Mouse (Mus musculus): ENCODE measurements around the gene Msantd1. TPM values are rescaled to one million over a fixed set of nuclear protein-coding genes. Genes with fewer than 3 reads are reported as not detected.

Msantd1 gene
- total RNA-seq, 2 experiments from 2014 or later: 4.5 TPM; not detected in 1

DNA sequence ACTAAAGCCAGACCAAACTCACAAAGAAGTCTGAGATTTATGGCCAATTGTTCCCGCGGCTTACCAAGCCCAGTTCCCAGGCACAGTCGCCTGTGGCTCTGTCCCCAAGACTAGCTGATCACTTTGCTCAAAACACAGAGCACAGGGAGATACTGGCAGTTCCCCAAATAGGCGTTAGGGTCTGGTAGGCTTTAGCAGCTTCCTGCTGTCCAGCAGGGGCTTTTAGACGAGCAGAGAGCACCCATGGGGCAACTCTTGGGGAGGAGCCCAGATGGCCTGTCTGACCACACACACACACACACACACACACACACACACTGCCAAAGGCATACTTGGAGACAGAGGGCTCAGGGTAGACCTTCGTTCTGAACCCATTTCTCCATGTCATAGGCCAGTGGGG is 14.7 kb downstream of the Msantd1 start:
- ATAC-seq (replicated peaks; ENCODE audit: low FRiP score, low TSS enrichment, poor library complexity, severe bottlenecking): no peak

DNA sequence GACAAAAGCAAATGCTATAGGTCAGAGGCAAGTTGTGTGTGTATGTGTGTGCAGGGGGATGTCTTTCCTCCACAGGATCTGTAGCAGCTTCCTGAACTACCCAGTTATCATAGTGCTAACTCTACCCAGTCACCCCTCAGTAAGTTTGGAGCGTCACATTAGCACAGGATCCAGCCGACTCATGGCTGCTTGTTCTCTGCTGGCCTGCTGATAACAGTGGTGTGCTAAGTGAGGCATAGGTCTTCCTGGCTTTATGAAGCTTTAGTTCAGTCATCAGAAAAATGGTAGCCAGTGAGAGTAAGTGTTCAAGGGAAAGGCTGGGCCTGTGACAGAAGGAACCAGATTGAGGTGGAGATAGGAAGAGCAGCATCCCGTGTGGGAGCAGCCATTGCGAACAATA is 16.1 kb downstream of the Msantd1 start:
- peak; percentile 76 for ATAC-seq (replicated peaks; ENCODE audit: low FRiP score, low TSS enrichment, poor library complexity, severe bottlenecking)

DNA sequence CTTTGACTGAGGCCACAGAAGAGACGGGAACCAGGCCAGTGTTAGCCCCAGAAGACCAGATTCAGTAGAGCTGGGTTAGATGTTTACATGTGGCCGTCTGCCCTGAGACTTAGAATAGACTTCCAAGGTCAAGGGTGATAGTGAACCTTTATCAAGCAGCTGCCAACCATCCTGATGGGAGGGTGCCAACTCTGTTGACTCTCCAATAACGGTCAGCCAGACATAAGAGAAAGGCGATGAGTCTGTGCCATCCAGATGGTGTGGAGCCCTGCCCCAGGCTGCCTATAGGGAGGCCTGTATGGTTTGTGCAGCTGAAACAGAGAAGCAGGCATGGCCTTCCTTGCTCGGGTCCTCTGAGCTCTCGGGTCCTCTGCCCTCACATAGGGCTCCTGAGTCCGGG is 16.7 kb downstream of the Msantd1 start:
- ATAC-seq (replicated peaks; ENCODE audit: low FRiP score, low TSS enrichment, poor library complexity, severe bottlenecking): peak; percentile 80

DNA sequence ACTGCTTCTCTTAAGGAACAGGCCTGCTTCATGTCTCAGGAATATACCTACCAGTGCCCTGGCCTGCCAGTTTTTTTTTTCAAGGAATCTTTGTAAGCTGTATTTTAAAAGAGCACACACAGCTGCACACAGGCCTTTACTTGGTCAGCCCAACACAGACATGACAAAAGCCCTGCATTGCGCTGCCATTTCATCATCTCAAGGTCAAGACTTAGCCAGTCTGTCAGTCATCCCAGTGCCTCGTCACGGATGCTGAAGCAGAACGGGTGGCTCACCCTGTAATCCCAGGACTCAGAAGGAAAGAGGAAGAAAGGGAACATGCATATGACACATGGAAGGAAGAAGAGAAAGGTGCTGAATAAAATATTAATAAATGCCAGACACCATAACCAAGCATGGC is 19.8 kb downstream of the Msantd1 start:
- no peak for ATAC-seq (replicated peaks; ENCODE audit: low FRiP score, low TSS enrichment, poor library complexity, severe bottlenecking)

DNA sequence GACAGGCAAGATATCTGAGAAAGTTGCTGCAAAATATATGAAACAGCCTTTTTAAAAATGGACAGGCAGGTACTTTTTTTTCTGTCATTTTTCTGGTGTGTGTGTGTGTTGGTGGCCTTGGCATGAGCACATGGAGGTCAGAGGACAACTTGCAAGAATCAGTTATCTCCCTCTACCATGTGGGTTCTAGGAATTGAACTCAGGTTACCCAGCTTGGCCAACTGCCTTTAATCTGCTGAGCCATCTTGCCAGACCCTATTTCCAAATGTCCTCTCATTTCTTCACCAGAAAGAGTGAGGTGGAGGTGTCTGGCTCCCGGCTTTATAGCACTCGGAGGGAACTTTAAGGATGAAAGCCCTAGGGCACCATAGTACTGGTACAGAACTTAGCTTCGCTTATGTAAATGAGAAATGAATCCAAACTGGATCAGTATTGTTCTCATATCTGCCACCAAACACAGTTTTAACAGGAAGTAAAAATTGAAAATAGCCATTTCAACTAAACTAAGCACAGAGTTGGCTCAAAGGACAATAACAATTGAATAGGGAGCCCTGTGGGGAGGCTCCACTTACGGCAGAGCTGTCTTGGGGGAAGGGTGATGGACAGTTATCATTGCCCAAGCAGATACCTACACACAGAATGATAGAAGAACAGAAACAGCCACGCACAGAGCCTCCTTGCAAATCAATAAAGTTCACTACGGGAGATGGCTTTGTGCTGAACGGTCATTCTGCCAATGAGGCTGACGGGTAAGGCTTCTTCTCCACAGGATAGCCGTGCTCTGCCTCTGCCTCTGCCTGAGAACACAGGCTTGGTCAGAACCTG is 22.6 kb downstream of the Msantd1 start:
- peak; percentile 73 for ATAC-seq (replicated peaks; ENCODE audit: low FRiP score, low TSS enrichment, poor library complexity, severe bottlenecking)

DNA sequence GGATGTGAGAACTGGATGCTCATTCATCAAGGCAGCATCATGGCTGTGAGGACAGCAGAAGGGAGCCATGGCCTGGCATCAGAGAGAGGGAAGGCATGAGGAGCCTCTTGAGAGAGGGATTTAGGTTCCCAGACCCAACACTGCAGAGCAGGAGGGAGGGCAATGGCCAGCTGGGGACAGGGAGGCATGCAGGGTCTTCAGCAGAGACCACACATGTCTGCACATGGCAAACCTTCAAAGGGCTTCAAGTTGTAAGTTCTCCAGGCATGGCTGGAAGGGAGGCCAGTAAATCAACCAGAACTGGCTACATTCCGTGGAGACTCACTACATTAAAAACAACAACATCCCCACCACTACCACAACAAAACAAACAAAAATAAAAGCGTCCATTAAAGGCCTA is 23.3 kb downstream of the Msantd1 start:
- ATAC-seq (replicated peaks; ENCODE audit: low FRiP score, low TSS enrichment, poor library complexity, severe bottlenecking): no peak

DNA sequence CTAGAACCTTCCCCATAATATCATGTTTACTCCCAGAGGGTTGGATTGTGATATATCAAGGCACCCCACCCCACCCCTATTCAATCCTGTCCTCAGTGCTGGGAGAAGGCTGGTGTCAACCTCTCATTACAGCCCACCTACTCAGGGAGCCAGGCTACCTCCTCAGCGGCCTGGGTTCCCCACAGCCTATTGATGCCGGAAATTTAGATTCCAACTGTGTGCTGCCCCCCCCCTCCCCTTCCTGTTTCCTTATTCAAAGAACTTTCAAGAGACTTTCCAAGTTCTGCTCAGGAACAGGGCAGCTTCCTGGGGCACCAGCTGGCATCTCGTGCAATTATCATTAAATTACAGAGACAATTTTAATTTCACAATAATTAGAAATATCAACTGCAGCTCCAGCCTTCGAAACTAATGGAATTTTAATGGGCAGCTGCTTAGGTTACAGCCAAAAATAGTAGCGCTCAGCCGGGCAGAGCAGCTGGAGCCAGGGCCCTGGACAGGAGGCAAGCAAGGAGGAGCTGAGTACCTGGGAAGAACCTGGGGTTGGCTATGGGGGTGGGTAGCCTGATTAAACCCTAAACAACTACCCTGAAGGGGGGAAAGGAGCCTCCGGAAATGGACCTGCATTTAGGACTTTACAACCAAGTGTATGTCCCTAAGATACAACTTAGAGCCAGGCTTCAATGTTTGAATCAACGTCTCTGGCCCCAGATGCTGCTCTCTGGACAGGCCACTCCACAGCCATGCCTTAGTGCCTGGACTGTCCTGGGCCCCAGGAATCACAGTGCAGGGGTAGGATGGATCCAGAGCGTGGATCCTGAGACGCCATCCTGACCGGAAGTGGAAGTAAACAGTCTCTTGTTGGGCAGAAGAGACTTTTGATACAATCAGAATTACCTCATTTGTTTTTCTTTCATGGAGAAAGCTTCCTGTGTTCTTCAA is 24.0 kb downstream of the Msantd1 start:
- ATAC-seq (replicated peaks; ENCODE audit: low FRiP score, low TSS enrichment, poor library complexity, severe bottlenecking): no peak

DNA sequence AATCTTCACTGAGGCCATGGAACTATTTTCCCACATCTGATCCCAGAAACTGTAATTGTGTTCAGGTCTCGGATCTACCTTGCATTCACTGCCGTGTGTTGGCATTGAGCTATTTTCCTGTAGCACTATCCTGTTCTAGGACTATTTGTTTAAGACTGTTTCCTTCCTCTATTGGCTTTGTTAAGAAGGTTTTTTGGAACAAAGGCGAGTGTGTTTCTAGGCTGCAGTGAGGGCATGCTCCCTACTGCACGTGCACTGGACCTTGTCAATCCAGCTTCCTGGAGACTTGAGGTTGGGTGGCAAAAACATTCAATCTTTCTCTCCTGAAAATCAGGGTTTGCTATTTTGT is 24.6 kb downstream of the Msantd1 start:
- ATAC-seq (replicated peaks; ENCODE audit: low FRiP score, low TSS enrichment, poor library complexity, severe bottlenecking): no peak

DNA sequence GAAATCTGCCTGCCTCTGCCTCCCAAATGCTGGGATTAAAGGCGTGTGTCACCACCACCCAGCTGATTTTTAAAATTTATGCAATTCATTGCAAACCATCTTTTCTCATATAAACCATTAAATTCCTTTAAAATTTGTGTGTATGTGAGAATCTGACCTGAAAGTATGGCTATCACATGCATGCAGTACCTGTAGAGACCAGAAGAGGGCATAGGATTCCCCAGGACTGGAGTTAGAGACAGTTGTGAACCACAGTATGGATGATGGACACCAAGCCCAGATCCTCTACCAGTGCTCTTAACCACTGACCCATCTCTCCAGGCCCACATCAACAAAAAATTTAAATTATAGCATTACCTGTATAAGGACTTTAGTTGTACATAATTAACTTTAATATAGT is 25.6 kb downstream of the Msantd1 start:
- ATAC-seq (replicated peaks; ENCODE audit: low FRiP score, low TSS enrichment, poor library complexity, severe bottlenecking): no peak

DNA sequence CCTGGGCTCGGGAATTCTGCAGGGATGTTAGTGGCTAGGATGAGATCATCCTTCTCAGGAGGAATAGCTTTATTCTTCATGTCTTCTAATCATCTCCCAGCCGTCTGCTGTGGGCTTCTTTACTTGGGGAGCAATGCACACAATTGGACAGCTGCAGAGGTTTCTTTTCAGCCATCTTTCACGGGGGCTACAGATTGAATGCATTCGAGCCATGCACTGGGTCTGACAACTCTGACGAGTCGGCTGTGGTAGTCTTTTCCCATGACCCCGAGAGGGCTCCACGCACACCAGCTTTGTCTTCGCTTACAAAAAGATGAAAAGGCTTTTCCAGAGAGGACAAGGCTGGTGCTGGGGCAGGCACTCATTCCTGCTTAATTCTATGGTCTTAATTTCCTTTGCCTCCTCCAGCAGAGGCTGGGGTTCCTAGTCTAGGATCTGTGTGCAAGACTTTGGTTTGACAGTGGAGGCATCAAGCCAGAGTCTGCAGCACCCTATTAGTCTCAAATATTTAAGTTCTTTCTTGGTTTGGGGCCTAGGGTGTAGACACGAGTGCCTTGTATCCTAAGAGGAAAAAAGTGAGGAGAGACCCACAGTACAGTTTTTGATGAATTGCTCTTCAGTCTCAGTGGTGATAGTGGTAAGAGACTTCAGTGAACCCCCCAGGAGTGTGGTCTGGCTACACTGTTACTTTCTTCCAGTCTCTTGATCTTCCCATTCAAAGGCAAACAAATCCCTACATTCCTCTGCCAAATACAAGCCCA is 34.1 kb downstream of the Msantd1 start:
- ATAC-seq (replicated peaks; ENCODE audit: low FRiP score, low TSS enrichment, poor library complexity, severe bottlenecking): no peak

DNA sequence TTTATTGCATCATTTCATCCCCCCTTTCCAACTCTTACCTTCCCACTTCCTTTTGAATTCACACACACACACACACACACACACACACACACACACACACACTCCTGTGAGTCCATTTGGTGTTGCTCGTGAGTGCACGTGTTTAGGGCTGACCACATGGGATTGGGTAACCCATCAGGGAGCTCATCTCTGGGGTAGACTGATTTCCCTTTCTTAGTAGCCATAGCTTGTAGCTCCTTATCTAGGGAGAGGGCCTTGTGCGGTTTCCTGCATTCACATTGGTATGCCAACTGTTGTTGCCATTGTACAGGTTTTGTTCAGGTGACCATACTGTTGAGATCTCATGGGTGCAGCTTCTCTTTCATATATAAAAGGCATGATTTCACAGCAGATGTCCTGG is 35.6 kb downstream of the Msantd1 start:
- ATAC-seq (replicated peaks; ENCODE audit: low FRiP score, low TSS enrichment, poor library complexity, severe bottlenecking): peak; percentile 78

DNA sequence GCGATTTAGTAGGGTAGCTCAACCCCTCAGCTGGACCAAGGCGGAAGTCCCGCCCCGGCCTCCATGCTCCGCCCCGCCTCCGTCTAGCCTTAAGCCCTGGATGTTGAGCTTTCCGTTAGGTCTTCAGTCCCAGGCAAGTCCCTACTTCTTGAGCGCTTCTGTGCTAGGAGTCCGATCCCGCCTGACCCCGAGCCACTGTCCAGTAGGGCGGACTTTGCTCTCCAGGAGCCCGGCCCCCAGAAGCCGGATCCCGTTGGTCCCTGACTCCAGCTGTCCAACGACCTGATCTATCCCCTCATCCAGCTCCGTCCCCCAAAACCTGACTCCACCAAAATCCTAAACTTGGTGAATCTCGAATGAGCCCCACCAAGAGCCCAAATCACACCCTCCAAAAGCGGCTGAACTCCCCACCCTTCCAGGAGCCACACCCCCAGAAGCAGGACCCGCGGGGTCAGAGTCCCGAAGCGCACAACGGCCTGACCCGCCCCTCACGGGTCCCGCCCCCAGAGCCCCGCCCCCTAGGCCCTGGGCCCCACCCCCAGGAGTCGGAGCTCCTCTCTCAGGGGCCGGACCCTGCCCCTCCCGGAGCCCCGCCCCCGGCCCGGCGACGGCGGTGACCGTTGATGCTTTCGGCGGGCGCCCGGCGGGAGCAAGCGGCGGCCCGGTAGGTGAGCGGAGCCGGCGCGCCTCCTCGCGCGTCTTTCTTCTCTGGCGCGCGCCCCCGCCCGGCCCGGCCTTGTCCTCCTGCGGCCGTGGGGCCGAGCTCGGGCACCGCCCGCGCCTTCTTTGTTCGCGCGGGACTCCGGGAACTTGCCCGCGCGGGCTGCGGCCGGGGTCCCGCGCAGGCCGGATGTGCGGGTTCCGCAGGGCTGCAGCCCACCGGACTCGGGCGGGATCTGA is 41.3 kb downstream of the Msantd1 start, which contains the start of gene Rgs12:
Gene Rgs12, plus strand, starts transcription at position 585 of the 900 bp plus-strand sequence.
- peak; percentile 84 for ATAC-seq (replicated peaks; ENCODE audit: low FRiP score, low TSS enrichment, poor library complexity, severe bottlenecking)

DNA sequence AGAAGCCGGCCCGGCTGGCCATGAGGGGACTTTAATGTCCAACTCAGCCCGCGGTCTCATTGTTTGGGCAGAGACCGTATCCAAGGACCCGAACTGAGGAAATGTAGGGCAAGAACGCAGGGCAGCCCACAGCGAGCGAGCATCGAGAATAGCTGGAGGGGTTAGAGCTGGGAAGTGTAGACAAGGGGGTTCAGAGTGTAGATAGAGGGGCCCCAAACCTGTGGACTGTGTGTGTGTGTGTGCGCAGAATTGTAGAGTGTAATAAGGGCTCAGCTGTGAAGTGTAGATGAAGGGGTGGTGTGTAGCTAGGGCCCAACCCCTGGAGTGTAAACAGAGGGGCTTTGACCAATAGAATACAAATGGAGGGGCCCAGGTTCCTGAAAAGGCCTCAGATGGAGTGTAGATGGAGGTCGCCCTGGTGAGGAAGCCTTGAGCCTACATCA is 42.0 kb downstream of the Msantd1 start:
- ATAC-seq (replicated peaks; ENCODE audit: low FRiP score, low TSS enrichment, poor library complexity, severe bottlenecking): no peak

DNA sequence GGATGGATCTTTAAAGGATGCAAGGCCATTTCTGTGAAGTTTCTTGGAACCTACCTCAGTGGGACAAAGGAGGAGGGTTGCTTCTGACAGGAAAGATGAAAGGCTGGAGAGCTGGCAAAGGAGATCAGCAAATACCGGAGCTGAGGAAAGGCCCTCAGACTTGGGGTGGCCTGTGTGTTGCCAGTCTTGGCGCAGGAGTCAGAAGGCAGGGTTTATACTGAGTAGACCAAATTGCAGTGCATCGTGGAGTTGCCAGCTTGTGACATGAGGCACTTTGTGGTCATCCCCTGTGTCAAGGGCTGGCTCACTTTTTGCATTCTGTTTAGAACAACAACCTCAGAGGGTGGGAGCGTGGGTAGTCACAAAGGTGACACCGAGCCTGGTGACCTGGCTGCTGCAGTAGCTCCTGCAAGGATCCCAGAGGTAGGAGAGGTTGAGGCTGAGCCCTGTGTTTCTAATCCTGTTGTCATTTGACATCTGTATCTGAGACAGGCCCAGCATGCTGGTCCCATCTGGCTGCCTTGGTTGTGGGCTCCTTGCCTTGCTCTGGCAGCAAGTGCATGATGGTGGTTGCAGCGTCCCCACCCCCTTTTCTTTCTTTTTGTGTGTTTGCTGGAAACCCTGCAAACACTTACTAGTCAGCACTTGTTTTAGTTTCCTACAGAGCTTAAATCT is 42.8 kb downstream of the Msantd1 start:
- no peak for ATAC-seq (replicated peaks; ENCODE audit: low FRiP score, low TSS enrichment, poor library complexity, severe bottlenecking)

DNA sequence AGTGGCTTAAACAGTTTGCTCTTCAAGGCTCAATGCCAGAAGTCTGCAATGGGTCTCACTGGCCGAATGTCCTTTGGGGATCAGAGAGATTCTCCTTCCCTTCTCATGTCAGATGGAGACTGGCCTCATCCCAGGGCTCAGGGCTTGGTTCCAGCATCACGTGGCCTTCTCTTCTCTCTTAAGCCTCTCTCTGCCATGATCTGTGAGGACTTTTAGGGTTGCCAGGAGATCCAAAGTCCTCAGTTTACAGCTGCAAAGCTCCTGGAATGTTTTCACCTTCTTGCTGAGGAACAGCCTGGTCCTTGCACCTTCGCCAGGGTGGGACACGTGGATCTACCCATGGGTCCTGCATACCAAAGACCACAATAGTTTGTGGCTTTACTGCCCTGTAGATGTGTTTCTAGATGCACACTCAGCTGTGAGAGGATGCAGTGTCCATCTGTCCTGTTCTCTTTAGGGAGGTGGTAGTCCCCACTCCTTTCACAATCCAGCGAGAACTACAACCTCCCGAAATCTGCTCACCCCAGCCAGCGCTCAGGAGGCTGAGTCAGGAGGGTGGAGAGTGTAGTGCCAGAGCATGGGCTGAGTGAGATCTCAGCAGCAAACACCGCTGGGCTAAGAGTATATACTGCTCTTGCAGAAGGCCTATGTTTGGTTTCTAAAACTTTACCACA is 43.5 kb downstream of the Msantd1 start:
- ATAC-seq (replicated peaks; ENCODE audit: low FRiP score, low TSS enrichment, poor library complexity, severe bottlenecking): no peak

DNA sequence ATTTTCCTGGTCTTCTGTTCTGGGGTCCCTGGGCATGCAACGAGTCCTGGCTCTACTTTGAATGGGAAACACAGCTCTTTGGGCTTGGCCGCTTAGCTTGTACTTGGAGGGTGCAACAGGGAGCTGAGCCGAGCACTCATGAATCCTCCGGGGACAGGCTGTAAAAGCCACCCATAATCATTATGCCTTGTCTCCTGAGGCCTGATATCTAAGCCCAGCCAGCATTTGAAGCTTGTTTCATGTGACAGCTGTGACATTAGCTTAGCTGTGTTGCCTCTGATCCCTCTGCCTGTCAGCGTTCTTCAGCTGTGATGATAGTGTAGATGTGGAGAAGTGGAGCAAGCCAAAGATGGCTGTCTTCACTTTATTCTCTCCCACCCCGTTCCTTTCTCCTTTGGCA is 46.7 kb downstream of the Msantd1 start:
- 0 out of 2 replicates have a peak, but pooled peaks have one; percentile 13 for ATAC-seq (replicated peaks; ENCODE audit: low FRiP score, low TSS enrichment, poor library complexity, severe bottlenecking)

DNA sequence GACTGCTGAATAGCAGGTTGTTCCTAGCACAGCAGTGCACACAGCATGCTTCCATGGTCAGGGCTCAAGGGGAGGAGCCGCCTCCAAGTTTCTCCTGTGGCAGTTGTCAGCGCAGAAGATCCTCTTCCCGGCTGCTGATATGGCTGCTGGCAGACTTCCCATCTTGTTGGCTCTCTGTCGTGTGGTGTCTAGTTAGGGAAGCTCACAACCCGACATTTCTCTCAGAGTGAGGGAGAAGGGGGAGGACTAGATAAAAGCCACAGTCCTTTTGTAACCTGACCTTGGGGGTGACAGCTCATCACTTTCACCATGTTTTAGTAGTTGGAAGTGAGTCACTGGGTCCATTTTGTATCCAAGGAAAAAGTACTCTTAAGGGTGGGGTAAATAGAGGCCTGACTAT is 47.8 kb downstream of the Msantd1 start:
- peak; percentile 47 for ATAC-seq (replicated peaks; ENCODE audit: low FRiP score, low TSS enrichment, poor library complexity, severe bottlenecking)

DNA sequence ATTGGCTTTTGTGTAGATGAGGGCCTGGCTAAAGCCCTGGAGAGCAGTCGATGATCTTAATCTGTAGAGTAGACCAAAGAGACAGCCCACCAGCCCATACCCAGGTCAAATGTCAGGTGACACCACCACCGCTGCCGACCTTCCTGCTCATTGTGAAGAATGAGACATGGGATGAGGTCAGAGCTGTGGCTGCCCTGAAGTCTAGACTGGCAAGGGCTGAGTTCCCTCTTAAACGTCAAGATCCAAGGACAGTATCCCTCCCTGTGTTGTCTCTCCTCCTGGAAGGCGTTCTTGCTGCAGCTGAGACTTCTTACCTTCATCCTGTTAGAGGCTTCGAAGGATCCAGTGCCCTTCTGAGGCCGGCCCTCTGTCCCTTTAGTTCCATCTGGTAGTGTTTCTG is 48.3 kb downstream of the Msantd1 start:
- no peak for ATAC-seq (replicated peaks; ENCODE audit: low FRiP score, low TSS enrichment, poor library complexity, severe bottlenecking)
